10 mouse cellular contexts compared by ENCODE assay signal in genomic region chr12:51699623-51700393, GRCm38 (mm10). TPM values are rescaled to one million over a fixed set of nuclear protein-coding genes. Genes with fewer than 3 reads are reported as not detected.
DNase-seq lines count a peak whose midpoint lies in the region; ATAC-seq and TF ChIP-seq lines count a peak whose summit lies in the region.
"Had no signal": no experiment of that assay in that cellular context is flagged by ENCODE, and none has a peak within 500 bp of the region (broad histone marks: within the 10 kb centered on the region; RNA-seq: fewer than 3 reads in every experiment).

No protein-coding gene starts in this region.

- 43% methylated on average over 8 of the region's 8 CpGs for WGBS in heart, adult 2 months
- 59% methylated on average over 8 of the region's 8 CpGs for WGBS in midbrain, postnatal 0 days
- 62% methylated on average over 8 of the region's 8 CpGs for WGBS in midbrain, embryonic 10.5 days
- WGBS in intestine, postnatal 0 days, result 45% methylated on average over 8 of the region's 8 CpGs
- WGBS in stomach, postnatal 0 days, result 37% methylated on average over 8 of the region's 8 CpGs

- peak; percentile 88 for DNase-seq in heart, adult 11 months
- DNase-seq in heart, adult 2 months, result no peak
- no peak for DNase-seq in midbrain, postnatal 0 days (ENCODE audit: low spot score)
- no peak for DNase-seq in midbrain, embryonic 10.5 days (ENCODE audit: low spot score)
- no peak for DNase-seq in stomach, postnatal 0 days (ENCODE audit: low spot score)
- no peak for DNase-seq in urinary bladder, adult 2 months (ENCODE audit: low spot score)
- no peak for DNase-seq in cerebellum, postnatal 36 days
- DNase-seq: kidney, postnatal 4 days had no signal

- H3K4me1 ChIP-seq in heart, adult 2 months (ENCODE audit: control insufficient read depth, insufficient read depth, low read length), result peaks cover 7% of the 10 kb centered on the region
- H3K4me1 ChIP-seq in midbrain, postnatal 0 days (ENCODE audit: insufficient read depth, low read length), result no peaks in the 10 kb centered on the region
- peaks cover 6% of the 10 kb centered on the region for H3K4me1 ChIP-seq in midbrain, embryonic 10.5 days
- no peaks in the 10 kb centered on the region for H3K4me1 ChIP-seq in intestine, postnatal 0 days (replicated peaks; ENCODE audit: control insufficient read depth, insufficient read depth, low read length)
- H3K4me1 ChIP-seq in stomach, postnatal 0 days (replicated peaks; ENCODE audit: control insufficient read depth, insufficient read depth), result no peaks in the 10 kb centered on the region

- TF ChIP-seq EP300 in heart, adult 2 months (IDR thresholded peaks at IDR 0.05; ENCODE audit: insufficient read depth, low read depth, low read length), result no peak
- TF ChIP-seq EP300 in stomach, postnatal 0 days (optimal IDR thresholded peaks at IDR 0.05), result no peak

- no peak overlapping the region for H3K9ac ChIP-seq in heart, adult 2 months (ENCODE audit: low read depth, low read length)
- H3K9ac ChIP-seq in midbrain, postnatal 0 days (replicated peaks; ENCODE audit: low read length, poor library complexity, severe bottlenecking), result no peak overlapping the region
- H3K9ac ChIP-seq in intestine, postnatal 0 days (ENCODE audit: low read depth, low read length), result no peak overlapping the region
- H3K9ac ChIP-seq in stomach, postnatal 0 days (ENCODE audit: low read length), result no peak overlapping the region
- H3K9ac ChIP-seq: midbrain, embryonic 12.5 days had no signal

- H3K4me2 ChIP-seq in midbrain, postnatal 0 days (ENCODE audit: low read depth, low read length, poor library complexity, severe bottlenecking), result no peak overlapping the region
- no peak overlapping the region for H3K4me2 ChIP-seq in intestine, postnatal 0 days (replicated peaks; ENCODE audit: low read depth)
- no peak overlapping the region for H3K4me2 ChIP-seq in stomach, postnatal 0 days (replicated peaks; ENCODE audit: low read depth)
- H3K4me2 ChIP-seq: midbrain, embryonic 12.5 days had no signal

- peaks cover 2% of the 10 kb centered on the region for H3K79me2 ChIP-seq in heart, adult 2 months (replicated peaks; ENCODE audit: control insufficient read depth, insufficient read depth, low read length)

- peak; percentile 39; the same call in 1 of the 2 replicates for ATAC-seq in midbrain, postnatal 0 days (ENCODE audit: low FRiP score)
- ATAC-seq in intestine, postnatal 0 days, result 0 out of 2 replicates have a peak, but pooled peaks have one; percentile 36
- ATAC-seq in stomach, postnatal 0 days (ENCODE audit: low FRiP score, low TSS enrichment), result peak; percentile 54

- no peak overlapping the region for H3K27ac ChIP-seq in heart, adult 2 months
- no peak overlapping the region for H3K27ac ChIP-seq in midbrain, postnatal 0 days (ENCODE audit: low read depth, low read length)
- H3K27ac ChIP-seq in midbrain, embryonic 10.5 days (replicated peaks), result no peak overlapping the region
- H3K27ac ChIP-seq in intestine, postnatal 0 days (ENCODE audit: low read depth, low read length), result no peak overlapping the region; the same call in 1 of the 2 replicates
- peak overlapping the region; percentile 30; the same call in 1 of the 2 replicates for H3K27ac ChIP-seq in stomach, postnatal 0 days (replicated peaks)
- H3K27ac ChIP-seq: midbrain, embryonic 12.5 days had no signal

- H3K36me3 ChIP-seq in heart, adult 2 months (ENCODE audit: control insufficient read depth, insufficient read depth, low read length), result peaks cover 3% of the 10 kb centered on the region; the same call in 1 of the 2 replicates
- no peaks in the 10 kb centered on the region for H3K36me3 ChIP-seq in midbrain, postnatal 0 days (ENCODE audit: insufficient read depth, low read length)
- H3K36me3 ChIP-seq in midbrain, embryonic 10.5 days, result peaks cover 8% of the 10 kb centered on the region; the same call in 1 of the 2 replicates
- no peaks in the 10 kb centered on the region for H3K36me3 ChIP-seq in intestine, postnatal 0 days (ENCODE audit: control insufficient read depth, insufficient read depth)
- H3K36me3 ChIP-seq in stomach, postnatal 0 days (ENCODE audit: control insufficient read depth, insufficient read depth, low read length), result no peaks in the 10 kb centered on the region
- H3K36me3 ChIP-seq: midbrain, embryonic 12.5 days had no signal

- intact Hi-C loops in heart, adult 2 months (cut with DNase I), result no loop called here

- H3K27me3 ChIP-seq in heart, adult 2 months (ENCODE audit: control insufficient read depth, insufficient read depth, low read length), result no peaks in the 10 kb centered on the region
- H3K27me3 ChIP-seq in midbrain, postnatal 0 days (ENCODE audit: insufficient read depth, low read length), result no peaks in the 10 kb centered on the region
- H3K27me3 ChIP-seq in midbrain, embryonic 10.5 days (ENCODE audit: low read depth, poor library complexity, severe bottlenecking), result no peaks in the 10 kb centered on the region
- H3K27me3 ChIP-seq in intestine, postnatal 0 days (replicated peaks; ENCODE audit: control insufficient read depth, insufficient read depth, low read length), result no peaks in the 10 kb centered on the region
- no peaks in the 10 kb centered on the region for H3K27me3 ChIP-seq in stomach, postnatal 0 days (ENCODE audit: control insufficient read depth, insufficient read depth, low read length)
- H3K27me3 ChIP-seq: midbrain, embryonic 12.5 days had no signal

- no peak for TF ChIP-seq POLR2A in heart, adult 2 months (IDR thresholded peaks at IDR 0.05; ENCODE audit: insufficient read depth, low read depth, low read length)

- H3K4me3 ChIP-seq in heart, adult 2 months, result no peak overlapping the region
- no peak overlapping the region for H3K4me3 ChIP-seq in midbrain, postnatal 0 days (ENCODE audit: low read depth, low read length)
- no peak overlapping the region for H3K4me3 ChIP-seq in midbrain, embryonic 10.5 days
- H3K4me3 ChIP-seq in intestine, postnatal 0 days (ENCODE audit: low read depth, low read length), result no peak overlapping the region
- no peak overlapping the region for H3K4me3 ChIP-seq in stomach, postnatal 0 days (ENCODE audit: low read depth, low read length)
- H3K4me3 ChIP-seq: midbrain, embryonic 12.5 days had no signal

- TF ChIP-seq CTCF in heart, adult 2 months (IDR thresholded peaks at IDR 0.05), result no peak
- no peak for TF ChIP-seq CTCF in midbrain, postnatal 0 days (IDR thresholded peaks at IDR 0.05)
- 0 out of 2 replicates have a peak, but pooled peaks have one; percentile 3 for TF ChIP-seq CTCF in intestine, postnatal 0 days (IDR thresholded peaks at IDR 0.05; ENCODE audit: low read depth)
- peak; percentile 12; the same call in 1 of the 2 replicates for TF ChIP-seq CTCF in stomach, postnatal 0 days (IDR thresholded peaks at IDR 0.05; ENCODE audit: low read depth)

- no peaks in the 10 kb centered on the region for H3K9me3 ChIP-seq in midbrain, postnatal 0 days (ENCODE audit: low read length)
- H3K9me3 ChIP-seq in midbrain, embryonic 10.5 days (replicated peaks), result peaks cover 7% of the 10 kb centered on the region; the same call in 1 of the 2 replicates
- H3K9me3 ChIP-seq in intestine, postnatal 0 days (ENCODE audit: control insufficient read depth), result no peaks in the 10 kb centered on the region
- no peaks in the 10 kb centered on the region for H3K9me3 ChIP-seq in stomach, postnatal 0 days (ENCODE audit: control insufficient read depth, low read length)

RNA-seq across cellular contexts. Expression of gene Strn3, which starts 8.1 kb away (rescaled TPM):
- total RNA-seq in heart, adult 2 months (2021), result 100 to 1,000 TPM; 106 to 114 TPM
- polyA plus RNA-seq in heart, adult 2 months (2012; rRNA removed), result 24.6 and 57.9 TPM in 2 replicates
- total RNA-seq in midbrain, postnatal 0 days (2014; rRNA removed), result 57.0 and 70.7 TPM in 2 replicates
- 24.7 and 28.3 TPM in 2 replicates for polyA plus RNA-seq in midbrain, postnatal 0 days (2015; fragmentation: Nextera tagmentation; extraction: Ambion mirVana)
- polyA plus RNA-seq in midbrain, embryonic 10.5 days (2016; fragmentation: Nextera tagmentation; extraction: Ambion mirVana), result 39.3 and 46.0 TPM in 2 replicates
- 22.2 and 22.9 TPM in 2 replicates for polyA plus RNA-seq in intestine, postnatal 0 days (2015; fragmentation: Nextera tagmentation; extraction: Ambion mirVana)
- 25.7 and 26.0 TPM in 2 replicates for polyA plus RNA-seq in stomach, postnatal 0 days (2015; fragmentation: Nextera tagmentation; extraction: Ambion mirVana)
- polyA plus RNA-seq in urinary bladder, adult 2 months (2012; rRNA removed), result 57.3 and 66.6 TPM in 2 replicates

RNA-seq across cellular contexts. Expression of gene Ap4s1, which starts 9.0 kb away (rescaled TPM):
- 10 to 100 TPM; 52.0 to 65.4 TPM for total RNA-seq in heart, adult 2 months (2021)
- polyA plus RNA-seq in heart, adult 2 months (2012; rRNA removed), result 20.4 and 31.1 TPM in 2 replicates
- 39.5 and 54.2 TPM in 2 replicates for total RNA-seq in midbrain, postnatal 0 days (2014; rRNA removed)
- polyA plus RNA-seq in midbrain, postnatal 0 days (2015; fragmentation: Nextera tagmentation; extraction: Ambion mirVana), result 67.5 and 74.0 TPM in 2 replicates
- polyA plus RNA-seq in midbrain, embryonic 10.5 days (2016; fragmentation: Nextera tagmentation; extraction: Ambion mirVana), result 39.7 and 41.8 TPM in 2 replicates
- 24.0 and 25.7 TPM in 2 replicates for polyA plus RNA-seq in intestine, postnatal 0 days (2015; fragmentation: Nextera tagmentation; extraction: Ambion mirVana)
- polyA plus RNA-seq in stomach, postnatal 0 days (2015; fragmentation: Nextera tagmentation; extraction: Ambion mirVana), result 28.8 and 30.3 TPM in 2 replicates
- 32.5 and 39.1 TPM in 2 replicates for polyA plus RNA-seq in urinary bladder, adult 2 months (2012; rRNA removed)

Comparison
In these comparisons a context has a peak if more than half of its experiments do, and no peak if none do; other contexts are left out.
1. CTCF ChIP-seq: peak in intestine, postnatal 0 days (single experiment) and stomach, postnatal 0 days (single experiment); none in heart, adult 2 months (single experiment) and midbrain, postnatal 0 days (single experiment).
2. Peak in every context shown above with its lines, with median percentiles within 50 percentile points of each other: ATAC-seq.